9 mouse cellular contexts compared by ENCODE assay signal in genomic region chr19:4498062-4498933, GRCm38 (mm10). TPM values are rescaled to one million over a fixed set of nuclear protein-coding genes. Genes with fewer than 3 reads are reported as not detected.
DNase-seq lines count a peak whose midpoint lies in the region; ATAC-seq lines count a peak whose summit lies in the region.
"Had no signal": no experiment of that assay in that cellular context is flagged by ENCODE, and none has a peak within 500 bp of the region (broad histone marks: within the 10 kb centered on the region; RNA-seq: fewer than 3 reads in every experiment).

Gene 2010003K11Rik, minus strand, starts transcription at chr19:4498583.

- no peaks in the 10 kb centered on the region for H3K9me3 ChIP-seq in forebrain, embryonic 10.5 days
- no peaks in the 10 kb centered on the region for H3K9me3 ChIP-seq in forebrain, embryonic 11.5 days (ENCODE audit: control insufficient read depth, low read length)
- H3K9me3 ChIP-seq in midbrain, embryonic 11.5 days (ENCODE audit: control insufficient read depth, low read length): no peaks in the 10 kb centered on the region
- no peaks in the 10 kb centered on the region for H3K9me3 ChIP-seq in midbrain, embryonic 14.5 days (ENCODE audit: control insufficient read depth, low read length)

- H3K27ac ChIP-seq in forebrain, embryonic 10.5 days: peak within 1 kb of the TSS; percentile 17
- H3K27ac ChIP-seq in forebrain, embryonic 11.5 days (ENCODE audit: low read depth, low read length): no peak within 1 kb of the TSS
- no peak within 1 kb of the TSS for H3K27ac ChIP-seq in midbrain, embryonic 11.5 days (ENCODE audit: low read depth, low read length)
- no peak within 1 kb of the TSS for H3K27ac ChIP-seq in midbrain, embryonic 14.5 days (replicated peaks; ENCODE audit: low read depth, low read length)

- H3K36me3 ChIP-seq in forebrain, embryonic 10.5 days (replicated peaks): no peaks in the 10 kb centered on the region
- no peaks in the 10 kb centered on the region for H3K36me3 ChIP-seq in forebrain, embryonic 11.5 days (ENCODE audit: control insufficient read depth, insufficient read depth, low read length)
- no peaks in the 10 kb centered on the region for H3K36me3 ChIP-seq in midbrain, embryonic 11.5 days (ENCODE audit: control insufficient read depth, insufficient read depth, low read length)
- H3K36me3 ChIP-seq in midbrain, embryonic 14.5 days (ENCODE audit: control insufficient read depth, insufficient read depth, low read length): no peaks in the 10 kb centered on the region

- ATAC-seq in forebrain, embryonic 11.5 days (replicated peaks; ENCODE audit: low FRiP score): no peak
- ATAC-seq in midbrain, embryonic 11.5 days (ENCODE audit: low FRiP score): no peak
- no peak for ATAC-seq in midbrain, embryonic 14.5 days (ENCODE audit: low FRiP score, low TSS enrichment)

- no peak within 1 kb of the TSS for H3K9ac ChIP-seq in forebrain, embryonic 11.5 days (ENCODE audit: low read length)
- H3K9ac ChIP-seq in midbrain, embryonic 11.5 days (ENCODE audit: low read length): no peak within 1 kb of the TSS
- H3K9ac ChIP-seq in midbrain, embryonic 14.5 days (replicated peaks; ENCODE audit: low read length): no peak within 1 kb of the TSS

- 61% methylated on average over 16 of the region's 16 CpGs for WGBS in forebrain, embryonic 10.5 days
- WGBS in forebrain, embryonic 11.5 days: 58% methylated on average over 16 of the region's 16 CpGs
- WGBS in midbrain, embryonic 11.5 days: 59% methylated on average over 16 of the region's 16 CpGs
- 47% methylated on average over 16 of the region's 16 CpGs for WGBS in midbrain, embryonic 14.5 days

- no peaks in the 10 kb centered on the region for H3K27me3 ChIP-seq in forebrain, embryonic 10.5 days (ENCODE audit: poor library complexity, severe bottlenecking)
- H3K27me3 ChIP-seq in forebrain, embryonic 11.5 days (ENCODE audit: control insufficient read depth, insufficient read depth, low read length): no peaks in the 10 kb centered on the region
- H3K27me3 ChIP-seq in midbrain, embryonic 11.5 days (ENCODE audit: control insufficient read depth, insufficient read depth, low read length): no peaks in the 10 kb centered on the region
- no peaks in the 10 kb centered on the region for H3K27me3 ChIP-seq in midbrain, embryonic 14.5 days (ENCODE audit: control insufficient read depth, insufficient read depth, low read length)

- no peak for DNase-seq in forebrain, embryonic 10.5 days (ENCODE audit: extremely low spot score, low spot score)
- DNase-seq in forebrain, embryonic 11.5 days (ENCODE audit: low spot score): no peak
- no peak for DNase-seq in midbrain, embryonic 11.5 days (ENCODE audit: low spot score, missing footprints)
- DNase-seq in midbrain, embryonic 14.5 days: no peak
- peak; percentile 21 for DNase-seq in kidney, postnatal 14 days
- peak; percentile 71 for DNase-seq in testis, postnatal 10 days (ENCODE audit: low spot score)
- DNase-seq in embryo, embryonic 10 days (ENCODE audit: low spot score): no peak
- no peak for DNase-seq in lung, postnatal 14 days

- no peak within 1 kb of the TSS for H3K4me2 ChIP-seq in forebrain, embryonic 11.5 days (ENCODE audit: low read depth, low read length, severe bottlenecking)
- H3K4me2 ChIP-seq in midbrain, embryonic 11.5 days: peak within 1 kb of the TSS; percentile 7; the same call in 1 of the 2 replicates
- H3K4me2 ChIP-seq in midbrain, embryonic 14.5 days (ENCODE audit: low read length): no peak within 1 kb of the TSS

- H3K4me3 ChIP-seq in forebrain, embryonic 10.5 days: peak within 1 kb of the TSS; percentile 2; the same call in 1 of the 2 replicates
- H3K4me3 ChIP-seq in forebrain, embryonic 11.5 days (ENCODE audit: low read depth, low read length): no peak within 1 kb of the TSS
- no peak within 1 kb of the TSS for H3K4me3 ChIP-seq in midbrain, embryonic 11.5 days (ENCODE audit: low read depth, low read length)
- no peak within 1 kb of the TSS for H3K4me3 ChIP-seq in midbrain, embryonic 14.5 days (replicated peaks; ENCODE audit: low read depth, low read length)
- H3K4me3 ChIP-seq: erythroblast, embryonic 14.5 days had no signal

- peaks cover 18% of the 10 kb centered on the region for H3K4me1 ChIP-seq in forebrain, embryonic 10.5 days
- 0 out of 2 replicates have a peak, but pooled peaks cover 2% of the 10 kb centered on the region for H3K4me1 ChIP-seq in forebrain, embryonic 11.5 days (replicated peaks; ENCODE audit: control insufficient read depth, insufficient read depth, low read length)
- no peaks in the 10 kb centered on the region for H3K4me1 ChIP-seq in midbrain, embryonic 11.5 days (ENCODE audit: control insufficient read depth, insufficient read depth, low read length)
- no peaks in the 10 kb centered on the region for H3K4me1 ChIP-seq in midbrain, embryonic 14.5 days (ENCODE audit: control insufficient read depth, insufficient read depth, low read length)

RNA-seq across cellular contexts. Expression of gene 2010003K11Rik, which starts in this region (rescaled TPM):
- polyA plus RNA-seq in forebrain, embryonic 10.5 days (2016; fragmentation: Nextera tagmentation; extraction: Ambion mirVana): not detected in 2 replicates
- polyA plus RNA-seq in forebrain, embryonic 11.5 days (2014; fragmentation: Nextera tagmentation; extraction: Ambion mirVana): not detected in 2 replicates
- polyA plus RNA-seq in midbrain, embryonic 11.5 days (2014; fragmentation: Nextera tagmentation; extraction: Ambion mirVana): not detected in 2 replicates
- polyA plus RNA-seq in midbrain, embryonic 14.5 days (2014; fragmentation: Nextera tagmentation; extraction: Ambion mirVana): not detected in 2 replicates
- polyA plus RNA-seq: erythroblast, embryonic 14.5 days had no signal

Comparison
In these comparisons a context has a peak if more than half of its experiments do, and no peak if none do; other contexts are left out.
1. DNase-seq: peak in kidney, postnatal 14 days (single experiment) and testis, postnatal 10 days (single experiment); none in forebrain, embryonic 10.5 days (single experiment), forebrain, embryonic 11.5 days (single experiment), midbrain, embryonic 11.5 days (single experiment), midbrain, embryonic 14.5 days (single experiment), embryo, embryonic 10 days (single experiment) and lung, postnatal 14 days (single experiment).